Mouse (Mus musculus): ENCODE data around the gene Mum1. TPM values are rescaled to one million over a fixed set of nuclear protein-coding genes. Genes with fewer than 3 reads are reported as not detected.
A peak's percentile ranks its signal among the peaks of the same experiment; 100 is the strongest.

Mum1 gene
- polyA plus RNA-seq, 1 experiment from 2014 or later = 61.3 TPM

DNA sequence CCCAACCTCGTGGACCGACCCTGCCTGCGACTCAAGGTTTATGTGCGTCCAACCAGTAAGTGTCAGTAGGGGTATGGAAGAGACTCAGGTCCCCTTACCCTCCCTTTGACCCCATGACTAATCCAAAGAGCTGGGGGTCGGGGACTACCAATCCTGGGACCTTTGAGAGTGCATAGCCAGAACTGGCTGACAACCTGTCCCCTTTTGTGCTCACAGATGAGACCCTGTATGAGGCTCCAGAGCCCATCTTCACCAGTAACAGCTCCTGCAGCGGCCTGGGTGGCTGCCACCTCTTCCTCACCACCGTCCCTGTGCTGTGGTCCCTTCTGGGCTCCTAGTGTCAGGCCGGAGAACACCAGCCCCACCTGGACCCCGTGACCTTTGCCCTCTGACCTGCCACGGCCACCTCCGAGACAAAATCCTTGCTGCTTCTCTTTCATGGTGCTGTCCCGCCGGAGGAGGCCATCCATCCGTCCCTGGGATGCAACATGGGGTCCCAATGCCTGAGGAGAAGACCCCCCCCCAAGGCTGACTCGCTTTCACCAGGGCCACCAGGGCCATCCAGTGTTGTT is 37.7 kb upstream of the Mum1 start:
- Histone ChIP-seq H3K4me1 (replicated peaks; ENCODE audit: control insufficient read depth, insufficient read depth, low read length) (peaks cover 7% of the 10 kb centered on the region; the same call in 1 of the 2 replicates), H3K36me3 (ENCODE audit: control insufficient read depth, insufficient read depth, low read length) (peaks cover 26% of the 10 kb centered on the region), H3K27me3 (replicated peaks; ENCODE audit: control insufficient read depth, insufficient read depth, low read length) (peaks cover 32% of the 10 kb centered on the region), H3K4me2 (ENCODE audit: low read length) (no peak overlapping the region), H3K27ac (ENCODE audit: low read depth) (no peak overlapping the region), H3K4me3 (ENCODE audit: low read depth, low read length) (no peak overlapping the region), H3K9ac (ENCODE audit: low read length) (no peak overlapping the region), H3K9me3 (ENCODE audit: control insufficient read depth, low read length) (no peaks in the 10 kb centered on the region)
- 82% methylated on average over 15 of the region's 15 CpGs for WGBS
- ATAC-seq (replicated peaks; ENCODE audit: low FRiP score, low TSS enrichment, low read depth) = no peak
- DNase-seq (ENCODE audit: low spot score) = no peak

DNA sequence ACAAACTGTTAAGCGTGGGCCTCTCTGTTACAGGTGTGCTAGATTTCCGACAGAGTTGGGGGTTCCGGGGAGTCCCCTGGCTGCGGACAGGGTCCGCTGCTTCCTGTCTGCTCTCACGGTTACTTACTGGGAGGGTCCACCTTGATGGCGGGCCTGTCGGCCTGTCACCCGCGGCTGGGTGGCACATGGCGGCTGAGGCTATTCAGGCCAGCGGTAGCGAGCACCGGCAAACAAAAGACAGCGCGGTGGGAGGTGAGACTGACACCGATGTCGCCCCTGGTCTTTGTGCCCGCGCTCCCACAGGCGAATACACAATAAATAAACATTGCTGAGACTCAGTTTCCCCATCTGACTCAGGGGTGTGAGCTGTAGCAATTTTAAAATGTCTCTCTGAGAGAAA is 36.2 kb upstream of the Mum1 start:
- peaks cover 7% of the 10 kb centered on the region; the same call in 1 of the 2 replicates for H3K4me1 ChIP-seq (replicated peaks; ENCODE audit: control insufficient read depth, insufficient read depth, low read length)
- DNase-seq (ENCODE audit: low spot score) (no peak), ATAC-seq (replicated peaks; ENCODE audit: low FRiP score, low TSS enrichment, low read depth) (no peak)
- peaks cover 32% of the 10 kb centered on the region for H3K27me3 ChIP-seq (replicated peaks; ENCODE audit: control insufficient read depth, insufficient read depth, low read length)
- H3K9me3 ChIP-seq (ENCODE audit: control insufficient read depth, low read length) = no peaks in the 10 kb centered on the region
- H3K27ac ChIP-seq (ENCODE audit: low read depth) = no peak overlapping the region
- H3K4me3 ChIP-seq (ENCODE audit: low read depth, low read length) = peak overlapping the region; percentile 34
- H3K4me2 ChIP-seq (ENCODE audit: low read length) = peak overlapping the region; percentile 58
- 18% methylated on average over 21 of the region's 21 CpGs for WGBS
- H3K9ac ChIP-seq (ENCODE audit: low read length) = peak overlapping the region; percentile 18; the same call in 1 of the 2 replicates
- H3K36me3 ChIP-seq (ENCODE audit: control insufficient read depth, insufficient read depth, low read length) = peaks cover 26% of the 10 kb centered on the region

DNA sequence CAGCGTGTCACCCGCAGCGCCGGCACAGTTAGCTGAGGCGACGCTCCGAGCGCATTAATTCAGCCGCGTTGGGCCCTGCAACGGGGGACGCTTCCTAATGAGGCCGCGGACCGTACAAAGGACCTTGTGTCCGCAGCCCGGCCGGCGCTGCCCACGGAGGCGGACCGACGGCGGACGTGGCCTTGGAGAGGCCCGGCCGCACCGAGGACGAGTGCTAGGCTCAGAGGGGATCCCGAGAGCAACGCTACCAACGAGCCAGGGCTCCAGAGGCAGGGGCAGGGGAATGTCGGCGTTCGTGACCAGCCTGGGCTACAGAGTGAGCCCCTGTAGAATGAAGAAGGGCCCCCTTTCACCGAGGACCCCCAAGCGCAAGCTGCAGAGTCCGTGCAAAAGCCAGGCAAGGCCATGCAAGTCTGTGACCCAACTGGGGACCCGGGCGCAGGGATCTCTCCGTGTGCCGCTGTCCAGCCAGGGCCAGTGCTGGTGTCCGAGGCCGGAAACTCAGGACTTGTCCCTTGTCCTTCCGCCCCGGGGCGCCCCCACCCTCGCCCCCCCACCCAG is 35.7 kb upstream of the Mum1 start:
- H3K4me1 ChIP-seq (replicated peaks; ENCODE audit: control insufficient read depth, insufficient read depth, low read length) = peaks cover 7% of the 10 kb centered on the region; the same call in 1 of the 2 replicates
- peak overlapping the region; percentile 34 for H3K4me3 ChIP-seq (ENCODE audit: low read depth, low read length)
- H3K27me3 ChIP-seq (replicated peaks; ENCODE audit: control insufficient read depth, insufficient read depth, low read length) = peaks cover 32% of the 10 kb centered on the region
- H3K9ac ChIP-seq (ENCODE audit: low read length) = peak overlapping the region; percentile 18
- no peak overlapping the region for H3K27ac ChIP-seq (ENCODE audit: low read depth)
- WGBS = 1% methylated on average over 47 of the region's 48 CpGs
- H3K9me3 ChIP-seq (ENCODE audit: control insufficient read depth, low read length) = no peaks in the 10 kb centered on the region
- peaks cover 26% of the 10 kb centered on the region for H3K36me3 ChIP-seq (ENCODE audit: control insufficient read depth, insufficient read depth, low read length)
- ATAC-seq (replicated peaks; ENCODE audit: low FRiP score, low TSS enrichment, low read depth) (0 out of 2 replicates have a peak, but pooled peaks have one; percentile 12), DNase-seq (ENCODE audit: low spot score) (peak; percentile 81)
- peak overlapping the region; percentile 58 for H3K4me2 ChIP-seq (ENCODE audit: low read length)

DNA sequence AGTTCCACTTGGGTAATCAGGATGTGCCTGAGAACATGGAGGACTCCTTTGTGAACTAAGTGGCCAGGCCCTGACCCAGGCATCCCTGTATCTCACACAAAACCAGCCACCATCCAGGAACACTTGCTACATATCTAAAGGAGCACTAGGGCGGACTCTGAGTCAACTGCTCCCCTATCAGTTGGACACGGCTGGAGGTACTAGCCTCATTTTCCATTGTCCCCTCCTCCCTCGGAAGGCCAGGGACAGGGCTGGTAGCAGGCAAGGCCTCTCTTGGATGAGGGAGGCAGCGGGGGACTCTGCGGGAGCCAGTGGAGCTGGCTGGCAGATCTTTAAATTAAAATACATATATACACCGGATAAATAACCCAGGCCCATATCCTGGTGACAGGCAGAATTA is 32.3 kb upstream of the Mum1 start:
- Histone ChIP-seq H3K9me3 (ENCODE audit: control insufficient read depth, low read length) (no peaks in the 10 kb centered on the region), H3K9ac (ENCODE audit: low read length) (no peak overlapping the region), H3K27ac (ENCODE audit: low read depth) (no peak overlapping the region), H3K27me3 (replicated peaks; ENCODE audit: control insufficient read depth, insufficient read depth, low read length) (peaks cover 28% of the 10 kb centered on the region), H3K4me3 (ENCODE audit: low read depth, low read length) (no peak overlapping the region), H3K36me3 (ENCODE audit: control insufficient read depth, insufficient read depth, low read length) (peaks cover 3% of the 10 kb centered on the region; the same call in 1 of the 2 replicates), H3K4me1 (replicated peaks; ENCODE audit: control insufficient read depth, insufficient read depth, low read length) (peaks cover 7% of the 10 kb centered on the region; the same call in 1 of the 2 replicates), H3K4me2 (ENCODE audit: low read length) (no peak overlapping the region)
- DNase-seq (ENCODE audit: low spot score) (no peak), ATAC-seq (replicated peaks; ENCODE audit: low FRiP score, low TSS enrichment, low read depth) (no peak)
- 83% methylated on average over 6 of the region's 6 CpGs for WGBS

DNA sequence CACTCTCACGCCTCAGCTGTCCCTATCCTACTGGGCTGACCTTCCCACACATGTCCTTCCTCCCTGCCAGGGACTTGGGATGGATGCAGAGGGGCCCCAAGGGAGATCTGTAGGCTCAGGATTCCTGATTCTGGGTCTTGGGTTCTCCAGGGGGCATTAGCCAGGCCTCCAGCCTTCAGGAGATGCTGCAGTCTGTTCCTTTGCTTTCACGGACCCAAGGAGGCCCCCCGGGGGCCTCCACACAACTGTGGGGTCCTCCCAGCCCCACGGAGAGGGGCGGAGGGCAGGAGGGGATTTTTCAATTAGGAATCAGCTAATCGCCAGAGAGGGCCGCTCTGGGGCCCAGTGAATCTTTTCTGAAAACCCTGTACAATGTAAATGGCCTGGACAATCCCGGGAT is 31.8 kb upstream of the Mum1 start:
- Histone ChIP-seq H3K4me3 (ENCODE audit: low read depth, low read length) (no peak overlapping the region), H3K9me3 (ENCODE audit: control insufficient read depth, low read length) (no peaks in the 10 kb centered on the region), H3K27me3 (replicated peaks; ENCODE audit: control insufficient read depth, insufficient read depth, low read length) (peaks cover 23% of the 10 kb centered on the region), H3K9ac (ENCODE audit: low read length) (0 out of 2 replicates have a peak overlapping the region, but pooled peaks have one; percentile 7), H3K4me2 (ENCODE audit: low read length) (no peak overlapping the region), H3K27ac (ENCODE audit: low read depth) (no peak overlapping the region), H3K36me3 (ENCODE audit: control insufficient read depth, insufficient read depth, low read length) (no peaks in the 10 kb centered on the region), H3K4me1 (replicated peaks; ENCODE audit: control insufficient read depth, insufficient read depth, low read length) (peaks cover 7% of the 10 kb centered on the region; the same call in 1 of the 2 replicates)
- DNase-seq (ENCODE audit: low spot score) = no peak
- WGBS = 65% methylated on average over 8 of the region's 8 CpGs
- no peak for ATAC-seq (replicated peaks; ENCODE audit: low FRiP score, low TSS enrichment, low read depth)

DNA sequence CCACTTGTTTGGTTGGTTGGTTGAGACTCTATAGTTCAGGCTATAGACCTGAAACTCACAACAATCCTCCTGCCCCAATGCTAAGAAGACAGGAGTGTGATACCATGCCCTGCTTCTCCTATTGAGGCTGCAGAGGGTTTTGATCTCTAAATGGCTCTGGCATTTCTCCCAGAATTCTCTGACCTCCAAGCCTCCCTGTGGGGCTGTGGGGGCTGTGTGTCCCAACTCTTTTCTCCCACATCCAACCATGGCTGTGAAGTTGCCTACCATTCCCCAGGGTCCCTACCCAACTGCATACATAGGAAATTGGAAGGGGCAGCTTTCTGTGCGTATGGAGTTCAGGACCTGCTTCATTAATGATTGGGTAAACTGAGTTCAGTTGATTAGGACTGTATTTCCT is 30.1 kb upstream of the Mum1 start:
- Histone ChIP-seq H3K4me2 (ENCODE audit: low read length) (no peak overlapping the region), H3K4me1 (replicated peaks; ENCODE audit: control insufficient read depth, insufficient read depth, low read length) (no peaks in the 10 kb centered on the region), H3K27ac (ENCODE audit: low read depth) (no peak overlapping the region), H3K27me3 (replicated peaks; ENCODE audit: control insufficient read depth, insufficient read depth, low read length) (peaks cover 7% of the 10 kb centered on the region), H3K9me3 (ENCODE audit: control insufficient read depth, low read length) (no peaks in the 10 kb centered on the region), H3K36me3 (ENCODE audit: control insufficient read depth, insufficient read depth, low read length) (no peaks in the 10 kb centered on the region), H3K4me3 (ENCODE audit: low read depth, low read length) (no peak overlapping the region), H3K9ac (ENCODE audit: low read length) (no peak overlapping the region)
- DNase-seq (ENCODE audit: low spot score) (no peak), ATAC-seq (replicated peaks; ENCODE audit: low FRiP score, low TSS enrichment, low read depth) (no peak)
- WGBS = 100% methylated on average over 1 of the region's 1 CpGs

DNA sequence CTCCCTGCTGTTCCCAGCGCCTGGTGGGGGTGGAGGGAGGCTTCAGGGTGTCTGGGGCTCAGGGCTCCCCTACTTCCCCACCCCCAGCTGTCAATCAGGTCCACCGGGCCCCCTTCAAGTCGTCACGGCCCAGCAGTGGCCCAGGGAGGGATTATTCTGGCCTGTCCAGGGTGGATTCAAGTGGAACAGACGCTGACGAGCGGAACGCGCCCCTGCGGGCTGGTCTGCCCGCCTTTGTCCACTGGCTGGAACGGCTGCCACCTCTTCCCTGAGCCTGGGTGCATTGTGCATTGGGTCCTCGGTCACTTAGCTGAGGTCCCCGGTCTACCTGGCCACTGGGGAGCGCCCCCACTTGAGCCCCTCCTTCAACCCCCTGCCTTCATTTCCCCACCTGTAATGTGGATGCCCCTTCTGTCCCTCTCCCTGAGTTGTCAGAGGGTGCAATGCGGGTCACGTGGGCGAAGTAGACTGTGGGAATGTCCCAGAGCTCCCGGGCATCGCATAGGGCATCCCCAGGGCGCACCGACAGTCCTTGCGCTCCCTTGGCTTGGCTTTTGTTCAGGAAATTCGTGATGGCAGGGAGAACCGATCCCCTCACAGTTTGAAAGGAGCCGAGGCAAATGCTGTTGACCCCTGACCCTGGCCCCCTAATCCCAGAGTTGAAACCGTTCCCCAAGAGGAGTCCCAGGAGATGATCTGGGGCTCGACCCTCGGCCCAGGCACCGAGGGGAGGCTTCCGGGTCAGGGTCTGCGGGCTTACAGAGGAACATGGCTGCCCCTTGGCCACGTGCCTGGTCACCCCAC is 29.3 kb upstream of the Mum1 start:
- ATAC-seq (replicated peaks; ENCODE audit: low FRiP score, low TSS enrichment, low read depth) = no peak
- no peak for DNase-seq (ENCODE audit: low spot score)
- Histone ChIP-seq H3K4me2 (ENCODE audit: low read length) (no peak overlapping the region), H3K4me3 (ENCODE audit: low read depth, low read length) (no peak overlapping the region), H3K9ac (ENCODE audit: low read length) (no peak overlapping the region), H3K4me1 (replicated peaks; ENCODE audit: control insufficient read depth, insufficient read depth, low read length) (no peaks in the 10 kb centered on the region), H3K36me3 (ENCODE audit: control insufficient read depth, insufficient read depth, low read length) (no peaks in the 10 kb centered on the region), H3K27me3 (replicated peaks; ENCODE audit: control insufficient read depth, insufficient read depth, low read length) (peaks cover 2% of the 10 kb centered on the region; the same call in 1 of the 2 replicates), H3K9me3 (ENCODE audit: control insufficient read depth, low read length) (no peaks in the 10 kb centered on the region), H3K27ac (ENCODE audit: low read depth) (no peak overlapping the region)
- 81% methylated on average over 33 of the region's 33 CpGs for WGBS

DNA sequence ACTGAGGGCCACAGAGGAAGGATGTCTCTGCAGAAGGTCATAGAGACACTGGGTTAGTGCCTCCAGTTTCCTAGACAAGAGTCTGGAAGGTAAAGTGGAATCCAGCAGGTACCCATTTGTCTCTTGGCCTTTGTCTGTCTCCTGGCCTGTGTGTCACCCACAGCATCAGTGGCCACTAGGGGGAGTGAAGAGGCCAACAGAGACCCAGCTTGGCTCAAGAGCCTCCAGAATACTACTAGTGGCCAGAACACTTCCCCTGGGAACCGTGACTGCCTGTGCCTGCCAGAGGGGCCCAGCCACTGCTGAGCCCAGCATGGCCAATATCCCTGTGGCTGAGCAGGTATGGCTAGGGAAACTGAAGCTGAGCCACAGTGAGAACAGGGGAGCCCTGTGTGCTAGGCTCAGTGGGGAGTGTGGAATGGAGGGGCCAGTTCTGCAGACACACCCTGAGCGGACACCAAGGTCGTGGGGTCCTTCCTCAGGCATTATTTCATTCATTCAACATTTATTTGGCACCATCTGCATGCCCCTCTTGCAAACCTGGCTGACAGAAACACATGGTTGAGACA is 26.7 kb upstream of the Mum1 start:
- Histone ChIP-seq H3K27me3 (replicated peaks; ENCODE audit: control insufficient read depth, insufficient read depth, low read length) (no peaks in the 10 kb centered on the region), H3K4me1 (replicated peaks; ENCODE audit: control insufficient read depth, insufficient read depth, low read length) (no peaks in the 10 kb centered on the region), H3K4me3 (ENCODE audit: low read depth, low read length) (no peak overlapping the region), H3K9ac (ENCODE audit: low read length) (no peak overlapping the region), H3K4me2 (ENCODE audit: low read length) (no peak overlapping the region), H3K9me3 (ENCODE audit: control insufficient read depth, low read length) (no peaks in the 10 kb centered on the region), H3K27ac (ENCODE audit: low read depth) (no peak overlapping the region), H3K36me3 (ENCODE audit: control insufficient read depth, insufficient read depth, low read length) (no peaks in the 10 kb centered on the region)
- peak; percentile 89 for DNase-seq (ENCODE audit: low spot score)
- peak; percentile 85 for ATAC-seq (replicated peaks; ENCODE audit: low FRiP score, low TSS enrichment, low read depth)
- WGBS = 54% methylated on average over 3 of the region's 3 CpGs
